Mouse (Mus musculus): Measurements from ENCODE around the gene Borcs5. TPM values are rescaled to one million over a fixed set of nuclear protein-coding genes. Genes with fewer than 3 reads are reported as not detected.
A peak's percentile ranks its signal among the peaks of the same experiment; 100 is the strongest.

The Borcs5 gene
- 21.1 and 21.9 TPM in 2 replicates for polyA plus RNA-seq (2016; fragmentation: Nextera tagmentation; extraction: Ambion mirVana)

DNA sequence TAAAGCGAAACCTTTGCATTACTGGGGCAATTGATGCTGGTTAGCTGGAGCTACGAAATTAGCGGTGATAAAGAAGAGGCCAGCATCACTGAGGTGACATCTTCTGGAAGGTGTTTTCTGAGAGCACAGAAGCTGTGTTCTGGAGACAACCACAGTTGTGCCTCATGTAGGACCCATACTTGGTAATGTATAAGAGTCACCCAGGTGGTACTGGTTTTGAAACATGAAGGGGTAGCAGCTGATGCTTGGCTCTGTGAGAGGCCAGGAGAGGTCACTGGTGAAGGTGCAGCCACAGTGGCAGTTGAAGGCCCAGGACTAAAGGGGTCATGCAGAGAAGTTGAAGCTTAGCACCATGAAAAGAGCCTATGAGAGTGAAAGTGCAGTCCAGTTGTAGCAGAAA, at the start of gene Borcs5:
Borcs5 (plus strand) TSS at position 301 of the 400 bp plus-strand sequence.
- no peak within 1 kb of the TSS for H3K9ac ChIP-seq
- H3K4me2 ChIP-seq (replicated peaks), result no peak within 1 kb of the TSS
- ATAC-seq (ENCODE audit: insufficient number of reproducible peaks, insufficient read depth, low FRiP score, low TSS enrichment), result no peak
- H3K4me1 ChIP-seq, result no peaks in the 10 kb centered on the region
- no peaks in the 10 kb centered on the region for H3K9me3 ChIP-seq
- no peaks in the 10 kb centered on the region for H3K36me3 ChIP-seq
- H3K27ac ChIP-seq, result no peak within 1 kb of the TSS
- no peaks in the 10 kb centered on the region for H3K27me3 ChIP-seq
- 89% methylated on average over 3 of the region's 3 CpGs for WGBS
- H3K4me3 ChIP-seq, result no peak within 1 kb of the TSS

- Histone ChIP-seq H3K9me3 (no peaks in the 10 kb centered on the region), H3K27me3 (no peaks in the 10 kb centered on the region), H3K27ac (no peak overlapping the region), H3K9ac (no peak overlapping the region), H3K4me3 (no peak overlapping the region), H3K4me1 (no peaks in the 10 kb centered on the region), H3K36me3 (no peaks in the 10 kb centered on the region), H3K4me2 (replicated peaks) (no peak overlapping the region)
- ATAC-seq (ENCODE audit: insufficient number of reproducible peaks, insufficient read depth, low FRiP score, low TSS enrichment), result no peak
- WGBS, result 84% methylated on average over 2 of the region's 2 CpGs
Observed at GRCm38 (mm10) chr6:134591614-134592013, 47.7 kb upstream of the Borcs5 start.

GRCm38 (mm10) chr6:134594569-134595442, 44.5 kb upstream of the Borcs5 start:
- no peak overlapping the region for H3K9ac ChIP-seq
- H3K4me3 ChIP-seq, result no peak overlapping the region
- no peaks in the 10 kb centered on the region for H3K4me1 ChIP-seq
- ATAC-seq (ENCODE audit: insufficient number of reproducible peaks, insufficient read depth, low FRiP score, low TSS enrichment), result no peak
- no peak overlapping the region for H3K27ac ChIP-seq
- H3K9me3 ChIP-seq, result no peaks in the 10 kb centered on the region
- 71% methylated on average over 18 of the region's 21 CpGs for WGBS
- H3K27me3 ChIP-seq, result no peaks in the 10 kb centered on the region
- no peak overlapping the region for H3K4me2 ChIP-seq (replicated peaks)
- H3K36me3 ChIP-seq, result no peaks in the 10 kb centered on the region

GRCm38 (mm10) chr6:134597651-134598229, 41.6 kb upstream of the Borcs5 start:
- Histone ChIP-seq H3K36me3 (no peaks in the 10 kb centered on the region), H3K27me3 (no peaks in the 10 kb centered on the region), H3K4me1 (peaks cover 9% of the 10 kb centered on the region), H3K9me3 (no peaks in the 10 kb centered on the region), H3K4me3 (no peak overlapping the region), H3K4me2 (replicated peaks) (no peak overlapping the region), H3K27ac (no peak overlapping the region), H3K9ac (no peak overlapping the region)
- WGBS, result 88% methylated on average over 6 of the region's 6 CpGs
- ATAC-seq (ENCODE audit: insufficient number of reproducible peaks, insufficient read depth, low FRiP score, low TSS enrichment), result no peak

- 66% methylated on average over 1 of the region's 1 CpGs for WGBS
- Histone ChIP-seq H3K27ac (no peak overlapping the region), H3K36me3 (no peaks in the 10 kb centered on the region), H3K4me3 (no peak overlapping the region), H3K4me1 (peaks cover 9% of the 10 kb centered on the region), H3K4me2 (replicated peaks) (no peak overlapping the region), H3K9me3 (no peaks in the 10 kb centered on the region), H3K27me3 (no peaks in the 10 kb centered on the region), H3K9ac (no peak overlapping the region)
- ATAC-seq (ENCODE audit: insufficient number of reproducible peaks, insufficient read depth, low FRiP score, low TSS enrichment), result no peak
Observed at GRCm38 (mm10) chr6:134599239-134599638, 40.1 kb upstream of the Borcs5 start.

DNA sequence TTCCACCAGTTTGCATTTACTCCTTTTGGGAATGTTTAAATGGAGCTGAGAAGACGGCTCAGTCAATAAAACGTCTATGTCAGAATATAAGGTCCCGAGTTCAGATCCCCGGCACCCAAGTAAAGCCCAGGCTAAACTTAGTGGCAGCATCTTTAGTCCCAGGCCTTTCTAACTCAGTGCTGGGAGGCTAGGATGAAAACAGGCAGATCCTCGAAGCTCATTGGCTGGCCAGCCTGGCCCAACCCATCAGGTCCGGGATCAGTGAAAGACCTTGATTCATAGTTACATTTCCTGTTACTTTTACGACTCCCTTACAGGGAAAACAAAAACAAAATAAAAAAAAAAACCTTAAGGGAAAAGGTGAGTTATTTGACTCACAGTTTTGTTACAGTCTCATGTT, 38.2 kb upstream of the Borcs5 start:
- no peak overlapping the region for H3K4me3 ChIP-seq
- ATAC-seq (ENCODE audit: insufficient number of reproducible peaks, insufficient read depth, low FRiP score, low TSS enrichment), result no peak
- no peaks in the 10 kb centered on the region for H3K27me3 ChIP-seq
- H3K36me3 ChIP-seq, result no peaks in the 10 kb centered on the region
- H3K9ac ChIP-seq, result no peak overlapping the region
- no peak overlapping the region for H3K4me2 ChIP-seq (replicated peaks)
- H3K27ac ChIP-seq, result peak overlapping the region; percentile 81
- no peaks in the 10 kb centered on the region for H3K9me3 ChIP-seq
- peaks cover 12% of the 10 kb centered on the region for H3K4me1 ChIP-seq
- 60% methylated on average over 7 of the region's 7 CpGs for WGBS

DNA sequence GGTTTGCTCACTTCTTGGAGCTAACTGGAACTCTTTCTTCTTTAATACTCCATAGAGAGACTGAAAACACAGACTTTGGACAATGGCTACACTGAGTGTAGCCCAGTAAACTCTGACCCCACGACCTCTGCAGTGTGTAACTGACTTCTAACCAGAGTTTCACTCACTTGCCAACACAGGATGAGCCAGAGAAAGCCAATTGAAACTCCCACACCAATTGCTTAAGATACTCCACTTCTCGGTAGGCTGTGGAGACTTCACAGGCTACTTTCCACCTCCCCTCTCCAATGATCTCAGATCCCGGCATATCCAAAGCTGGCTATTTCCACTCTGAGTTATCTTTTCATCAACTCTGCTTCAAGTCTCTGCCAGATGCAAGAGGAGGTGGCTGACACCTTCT, 37.5 kb upstream of the Borcs5 start:
- H3K4me1 ChIP-seq, result peaks cover 14% of the 10 kb centered on the region
- no peak overlapping the region for H3K4me3 ChIP-seq
- 31% methylated on average over 3 of the region's 3 CpGs for WGBS
- H3K27me3 ChIP-seq, result no peaks in the 10 kb centered on the region
- H3K9me3 ChIP-seq, result no peaks in the 10 kb centered on the region
- peak overlapping the region; percentile 81 for H3K27ac ChIP-seq
- H3K4me2 ChIP-seq (replicated peaks), result 0 out of 2 replicates have a peak overlapping the region, but pooled peaks have one; percentile 9
- H3K36me3 ChIP-seq, result no peaks in the 10 kb centered on the region
- H3K9ac ChIP-seq, result no peak overlapping the region
- no peak for ATAC-seq (ENCODE audit: insufficient number of reproducible peaks, insufficient read depth, low FRiP score, low TSS enrichment)

- Histone ChIP-seq H3K27me3 (no peaks in the 10 kb centered on the region), H3K4me1 (peaks cover 14% of the 10 kb centered on the region), H3K9me3 (no peaks in the 10 kb centered on the region), H3K36me3 (no peaks in the 10 kb centered on the region), H3K4me3 (no peak overlapping the region), H3K4me2 (replicated peaks) (0 out of 2 replicates have a peak overlapping the region, but pooled peaks have one; percentile 9), H3K27ac (peak overlapping the region; percentile 81), H3K9ac (no peak overlapping the region)
- ATAC-seq (ENCODE audit: insufficient number of reproducible peaks, insufficient read depth, low FRiP score, low TSS enrichment), result no peak
- 10% methylated on average over 10 of the region's 10 CpGs for WGBS
Observed at GRCm38 (mm10) chr6:134602371-134603003, 36.8 kb upstream of the Borcs5 start.

- Histone ChIP-seq H3K27me3 (no peaks in the 10 kb centered on the region), H3K36me3 (no peaks in the 10 kb centered on the region), H3K4me1 (peaks cover 14% of the 10 kb centered on the region), H3K4me3 (no peak overlapping the region), H3K9me3 (no peaks in the 10 kb centered on the region), H3K27ac (no peak overlapping the region), H3K4me2 (replicated peaks) (no peak overlapping the region), H3K9ac (no peak overlapping the region)
- no peak for ATAC-seq (ENCODE audit: insufficient number of reproducible peaks, insufficient read depth, low FRiP score, low TSS enrichment)
- 90% methylated on average over 3 of the region's 3 CpGs for WGBS
Observed at GRCm38 (mm10) chr6:134605196-134605595, 34.1 kb upstream of the Borcs5 start.

GRCm38 (mm10) chr6:134606540-134606939, 32.8 kb upstream of the Borcs5 start:
- 42% methylated on average over 6 of the region's 6 CpGs for WGBS
- Histone ChIP-seq H3K9ac (no peak overlapping the region), H3K36me3 (no peaks in the 10 kb centered on the region), H3K4me1 (peaks cover 13% of the 10 kb centered on the region), H3K4me2 (replicated peaks) (no peak overlapping the region), H3K27me3 (no peaks in the 10 kb centered on the region), H3K9me3 (no peaks in the 10 kb centered on the region), H3K27ac (peak overlapping the region; percentile 58; the same call in 1 of the 2 replicates), H3K4me3 (no peak overlapping the region)
- ATAC-seq (ENCODE audit: insufficient number of reproducible peaks, insufficient read depth, low FRiP score, low TSS enrichment), result no peak

DNA sequence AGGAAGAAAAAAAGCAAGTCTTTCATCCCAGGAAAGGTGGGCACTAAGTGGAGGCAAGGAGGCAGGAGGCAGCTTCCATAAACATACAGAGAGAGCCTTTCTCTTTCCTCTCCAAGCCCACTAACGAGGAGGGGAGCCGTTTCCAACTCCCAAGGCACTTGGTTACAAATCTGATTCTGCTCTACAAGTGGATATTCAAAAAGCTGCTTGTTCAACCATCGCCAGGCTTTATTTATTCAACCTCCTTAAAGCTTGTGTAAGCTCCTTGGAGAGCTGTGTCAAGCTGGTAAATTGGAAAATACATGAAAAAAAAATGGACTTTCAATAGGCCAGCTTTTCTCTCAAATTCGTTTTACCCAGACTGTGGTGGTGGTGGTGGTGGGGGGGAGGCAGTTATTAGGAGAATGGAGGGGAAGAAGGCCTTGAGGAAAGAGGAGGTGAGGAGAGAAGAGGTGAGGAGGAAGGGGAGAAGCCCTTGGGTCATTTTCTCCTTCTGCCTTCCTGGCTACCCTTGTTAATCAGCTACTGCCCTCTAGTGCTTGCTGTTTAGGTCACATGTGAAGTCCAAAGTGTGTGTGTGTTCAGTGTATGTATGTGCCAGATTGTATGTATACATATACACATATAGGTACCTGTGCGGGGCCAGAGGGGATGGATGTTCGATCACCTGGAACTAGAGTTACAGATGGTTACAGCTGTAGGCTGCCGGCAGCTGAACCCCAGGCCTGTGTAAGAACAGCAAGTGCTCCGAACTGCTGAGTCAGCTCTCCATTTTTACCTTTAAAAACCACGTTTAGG, 32.2 kb upstream of the Borcs5 start:
- Histone ChIP-seq H3K4me2 (replicated peaks) (no peak overlapping the region), H3K9ac (no peak overlapping the region), H3K4me3 (no peak overlapping the region), H3K27ac (peak overlapping the region; percentile 58; the same call in 1 of the 2 replicates), H3K36me3 (no peaks in the 10 kb centered on the region), H3K4me1 (peaks cover 7% of the 10 kb centered on the region), H3K27me3 (no peaks in the 10 kb centered on the region), H3K9me3 (no peaks in the 10 kb centered on the region)
- ATAC-seq (ENCODE audit: insufficient number of reproducible peaks, insufficient read depth, low FRiP score, low TSS enrichment), result no peak
- 46% methylated on average over 9 of the region's 9 CpGs for WGBS

Measured in embryonic facial prominence, embryonic 12.5 days (tissue).